Mouse (Mus musculus) midbrain, embryonic 16.5 days (tissue): Measurements from ENCODE around the gene Gpr61. TPM values are rescaled to one million over a fixed set of nuclear protein-coding genes. Genes with fewer than 3 reads are reported as not detected.

ENCODE experiments used
- ATAC-seq: fragments of 200-750 bp; cut with Nextera tagmentation; 2 replicates; pipeline ENCODE4 v1.8.0; 2017; ENCODE audit warnings: moderate TSS enrichment
- H3K27ac ChIP-seq: fragments of 300-500 bp; sonication (generic); 2 replicates; pipeline ENCODE4 v1.5.1; 2014; ENCODE audit warnings: mild to moderate bottlenecking, low read length, mixed read lengths
- H3K27me3 ChIP-seq: fragments of 300-500 bp; sonication (generic); 2 replicates; pipeline ENCODE4 v1.6.1; 2014; ENCODE audit warnings: low read depth, low read length, mixed read lengths; ENCODE audit not compliant: control insufficient read depth, insufficient read depth
- H3K36me3 ChIP-seq: fragments of 300-500 bp; sonication (generic); 2 replicates; pipeline ENCODE4 v1.6.1; 2014; ENCODE audit warnings: mild to moderate bottlenecking, low read length, moderate library complexity, mixed read lengths; ENCODE audit not compliant: control insufficient read depth, insufficient read depth
- H3K4me1 ChIP-seq: fragments of 300-500 bp; sonication (generic); 2 replicates; pipeline ENCODE4 v1.6.1; 2014; ENCODE audit warnings: mild to moderate bottlenecking, low read length, mixed read lengths; ENCODE audit not compliant: control insufficient read depth, insufficient read depth
- H3K4me2 ChIP-seq: fragments of 300-500 bp; sonication (generic); 2 replicates; pipeline ENCODE4 v1.6.1; 2014; ENCODE audit warnings: mild to moderate bottlenecking, low read length, mixed read lengths
- H3K4me3 ChIP-seq: fragments of 300-500 bp; sonication (generic); 2 replicates; pipeline ENCODE4 v1.5.1; 2014; ENCODE audit warnings: low read depth, mild to moderate bottlenecking, low read length, moderate library complexity, mixed read lengths
- H3K9ac ChIP-seq: fragments of 300-500 bp; sonication (generic); 2 replicates; pipeline ENCODE4 v1.6.1; 2014; ENCODE audit warnings: low read depth, low read length, mixed read lengths
- H3K9me3 ChIP-seq: fragments of 300-500 bp; sonication (generic); replicated peaks from 2 replicates; pipeline ENCODE4 v1.6.1; 2014; ENCODE audit warnings: mild to moderate bottlenecking, low read length, mixed read lengths; ENCODE audit not compliant: control insufficient read depth, poor library complexity, severe bottlenecking
- WGBS: fragments of 180-500 bp; shearing (Covaris S2); extraction: QIAGEN DNeasy Blood & Tissue Kit; methylation state at CpG from one replicate; pipeline ENCODE4 v1.1.7; 2014; 5-methylcytosine and 5-hydroxymethylcytosine counted together
- polyA plus RNA-seq: library from polyadenylated mRNA; unstranded; fragments of >200 nt; fragmentation: Nextera tagmentation; extraction: Ambion mirVana; gene quantifications from 2 replicates; pipeline ENCODE4 v1.2.1, GENCODE M21; 2015

The Gpr61 gene
- polyA plus RNA-seq, 1 experiment from 2014 or later: 8.3 TPM

DNA sequence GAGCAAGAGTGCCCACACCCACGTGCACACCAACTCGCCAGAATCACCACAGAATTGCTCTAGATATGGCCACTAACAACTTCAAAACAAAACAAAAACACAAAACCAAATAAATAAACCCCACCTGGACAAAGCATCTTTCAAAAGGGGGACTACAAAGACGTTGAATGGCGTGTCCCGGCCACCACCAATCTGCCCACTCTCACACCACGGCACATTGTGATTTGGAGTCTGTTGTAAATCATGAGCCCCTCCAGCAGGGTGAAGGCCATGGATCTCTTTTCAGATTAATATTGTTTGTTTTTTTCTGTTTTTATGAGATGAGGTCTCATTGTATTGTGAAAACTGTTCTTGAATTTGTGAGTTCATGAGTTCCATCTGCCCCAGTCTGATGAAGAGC is 52.6 kb downstream of the Gpr61 start:
- Histone ChIP-seq H3K9me3 (no peaks in the 10 kb centered on the region), H3K27me3 (no peaks in the 10 kb centered on the region)
- ATAC-seq: no peak

DNA sequence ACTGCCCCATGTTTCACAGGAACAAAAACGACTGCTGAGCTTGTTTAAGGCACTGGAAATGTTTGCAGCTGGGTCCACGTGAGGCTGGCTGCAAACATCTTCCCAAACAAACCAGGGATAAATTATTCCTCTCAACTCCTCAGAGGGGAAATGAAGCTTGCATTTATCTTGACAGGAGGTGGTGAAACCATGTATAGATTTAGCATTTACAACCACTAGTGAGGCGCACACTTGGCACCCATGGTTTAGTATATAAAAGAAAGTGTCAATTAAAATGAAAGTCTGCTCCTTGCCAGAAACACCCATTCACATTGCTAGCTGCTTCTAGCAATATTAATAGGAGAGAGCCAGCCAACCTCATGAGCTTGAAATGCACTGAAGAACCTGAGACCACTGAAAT is 53.1 kb downstream of the Gpr61 start:
- no peak for ATAC-seq
- Histone ChIP-seq H3K27me3 (no peaks in the 10 kb centered on the region), H3K4me1 (no peaks in the 10 kb centered on the region), H3K4me2 (no peak overlapping the region), H3K27ac (no peak overlapping the region), H3K36me3 (no peaks in the 10 kb centered on the region), H3K4me3 (no peak overlapping the region), H3K9ac (no peak overlapping the region), H3K9me3 (no peaks in the 10 kb centered on the region)
- WGBS: 43% methylated on average over 3 of the region's 3 CpGs

More for the DNA sequence above, 52.6 kb downstream of the Gpr61 start:
- Histone ChIP-seq H3K9ac (no peak overlapping the region), H3K27ac (no peak overlapping the region), H3K4me1 (no peaks in the 10 kb centered on the region), H3K36me3 (no peaks in the 10 kb centered on the region), H3K4me2 (no peak overlapping the region), H3K4me3 (no peak overlapping the region)
- 84% methylated on average over 6 of the region's 6 CpGs for WGBS

Other genes starting within 250 kb of the Gpr61 start
- gene Gstm7, start 223.1 kb downstream of the Gpr61 start, polyA plus RNA-seq: 44.7 and 62.2 TPM in 2 replicates
- 21.2 and 23.2 TPM in 2 replicates for gene Gstm6, start 211.1 kb downstream of the Gpr61 start, polyA plus RNA-seq
- gene Gstm3, start 185.6 kb downstream of the Gpr61 start, polyA plus RNA-seq: not detected in 2 replicates
- gene Gstm2, start 168.4 kb downstream of the Gpr61 start, polyA plus RNA-seq: 6.5 and 7.7 TPM in 2 replicates
- gene Gstm1, start 136.9 kb downstream of the Gpr61 start, polyA plus RNA-seq: 86.7 and 139 TPM in 2 replicates
- 22.2 and 23.1 TPM in 2 replicates for gene Gstm4, start 110.0 kb downstream of the Gpr61 start, polyA plus RNA-seq
- gene Ampd2, start 68.2 kb downstream of the Gpr61 start, polyA plus RNA-seq: 71.2 and 72.4 TPM in 2 replicates
- 0.15 and 0.19 TPM in 2 replicates for gene Gnat2, start 62.1 kb downstream of the Gpr61 start, polyA plus RNA-seq
- gene Gnai3, start 8.7 kb downstream of the Gpr61 start, polyA plus RNA-seq: 115 and 125 TPM in 2 replicates
- gene Amigo1, start 31.5 kb upstream of the Gpr61 start, polyA plus RNA-seq: 11.8 and 12.6 TPM in 2 replicates
- gene Cyb561d1, start 46.3 kb upstream of the Gpr61 start, polyA plus RNA-seq: 4.6 and 4.8 TPM in 2 replicates
- 23.0 and 23.8 TPM in 2 replicates for gene Atxn7l2, start 56.1 kb upstream of the Gpr61 start, polyA plus RNA-seq
- 0.30 and 0.67 TPM in 2 replicates for gene Sypl2, start 71.8 kb upstream of the Gpr61 start, polyA plus RNA-seq
- gene Psma5, start 102.0 kb upstream of the Gpr61 start, polyA plus RNA-seq: 220 and 238 TPM in 2 replicates
- 12.4 and 16.2 TPM in 2 replicates for gene Sort1, start 129.2 kb upstream of the Gpr61 start, polyA plus RNA-seq
- not detected in 2 replicates for gene Mybphl, start 210.0 kb upstream of the Gpr61 start, polyA plus RNA-seq
- gene Psrc1, start 229.0 kb upstream of the Gpr61 start, polyA plus RNA-seq: 3.9 and 5.2 TPM in 2 replicates